Mouse (Mus musculus): ENCODE measurements around the gene Gne. TPM values are rescaled to one million over a fixed set of nuclear protein-coding genes. Genes with fewer than 3 reads are reported as not detected.

Gene Gne
- polyA plus RNA-seq, 1 experiment from 2014 or later, result 31.7 TPM

DNA sequence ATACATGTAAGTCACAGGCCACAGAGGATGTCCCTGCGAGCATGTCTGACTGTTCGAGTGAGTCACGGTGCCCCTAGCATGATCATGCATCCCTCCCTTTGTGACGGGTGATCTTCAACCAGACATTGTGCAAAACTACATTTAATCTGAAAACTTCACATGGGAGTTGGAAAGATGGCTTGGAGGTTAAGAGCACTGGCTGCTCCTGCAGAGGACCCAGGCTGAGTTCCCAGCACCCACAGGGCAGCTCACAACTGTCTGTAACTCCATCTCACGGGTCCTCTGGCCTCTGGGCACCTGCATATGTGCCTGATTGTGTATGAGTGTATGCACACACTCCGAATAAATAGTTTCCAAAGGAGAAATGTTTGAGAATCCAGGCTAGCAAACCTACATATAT is 59.7 kb downstream of the Gne start:
- H3K27ac ChIP-seq (replicated peaks), result no peak overlapping the region

DNA sequence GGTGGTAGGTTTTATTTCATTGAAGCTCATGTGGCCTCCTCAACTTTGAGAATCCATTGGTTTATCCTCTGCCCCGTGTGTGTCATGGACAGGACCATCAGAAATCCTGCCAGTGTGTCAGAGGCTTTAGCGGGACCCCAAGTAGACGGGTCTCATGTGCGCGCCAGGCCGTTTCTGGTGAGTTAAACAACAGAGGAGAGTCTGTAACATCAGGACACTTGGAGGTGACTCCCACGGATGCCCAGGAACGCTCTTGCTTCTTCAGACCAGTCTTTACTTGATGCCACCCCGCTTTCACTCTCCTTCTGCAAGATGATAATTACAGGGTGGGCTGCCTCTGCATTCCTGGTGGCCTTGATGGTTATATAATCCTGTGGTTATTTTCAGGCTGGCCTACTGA is 60.3 kb downstream of the Gne start:
- no peak overlapping the region for H3K4me2 ChIP-seq
- H3K27me3 ChIP-seq, result no peaks in the 10 kb centered on the region
- no peak overlapping the region for H3K9ac ChIP-seq
- no peak for ATAC-seq (ENCODE audit: insufficient read depth)
- H3K36me3 ChIP-seq (replicated peaks), result peaks cover 100% of the 10 kb centered on the region
- H3K9me3 ChIP-seq (replicated peaks), result no peaks in the 10 kb centered on the region
- H3K4me1 ChIP-seq (replicated peaks), result 0 out of 2 replicates have a peak, but pooled peaks cover 9% of the 10 kb centered on the region
- H3K27ac ChIP-seq (replicated peaks), result no peak overlapping the region
- H3K4me3 ChIP-seq (replicated peaks), result no peak overlapping the region
- WGBS (ENCODE audit: insufficient replicate concordance), result 89% methylated on average over 9 of the region's 9 CpGs

More for the DNA sequence above, 59.7 kb downstream of the Gne start:
- Histone ChIP-seq H3K9ac (no peak overlapping the region), H3K4me1 (replicated peaks) (peaks cover 11% of the 10 kb centered on the region; the same call in 1 of the 2 replicates), H3K27me3 (no peaks in the 10 kb centered on the region), H3K4me2 (no peak overlapping the region), H3K4me3 (replicated peaks) (no peak overlapping the region), H3K36me3 (replicated peaks) (peaks cover 100% of the 10 kb centered on the region), H3K9me3 (replicated peaks) (no peaks in the 10 kb centered on the region)
- WGBS (ENCODE audit: insufficient replicate concordance), result 88% methylated on average over 6 of the region's 6 CpGs
- ATAC-seq (ENCODE audit: insufficient read depth), result no peak

DNA sequence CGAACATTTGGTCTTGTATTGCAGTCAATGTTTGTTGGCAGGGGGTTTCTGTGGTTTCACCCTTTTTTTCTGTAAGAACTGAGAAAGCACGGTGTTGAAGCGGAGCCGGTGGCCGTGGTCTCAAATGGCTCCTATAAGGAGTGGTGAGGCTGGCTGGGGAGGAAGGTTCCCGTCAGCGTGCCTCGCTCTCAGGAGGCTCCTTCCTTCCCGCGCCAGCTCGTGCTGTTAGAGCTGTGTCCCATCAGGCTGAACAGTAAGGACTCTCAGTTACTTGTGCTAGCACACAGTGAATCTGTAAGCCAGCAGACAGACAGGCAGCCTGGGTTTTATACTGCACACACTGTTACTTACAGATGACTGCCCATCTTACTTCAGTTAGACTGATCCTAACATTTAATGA is 61.2 kb downstream of the Gne start:
- Histone ChIP-seq H3K9me3 (replicated peaks) (no peaks in the 10 kb centered on the region), H3K4me3 (replicated peaks) (no peak overlapping the region), H3K27me3 (no peaks in the 10 kb centered on the region), H3K9ac (no peak overlapping the region), H3K4me2 (no peak overlapping the region), H3K27ac (replicated peaks) (no peak overlapping the region), H3K36me3 (replicated peaks) (peaks cover 100% of the 10 kb centered on the region), H3K4me1 (replicated peaks) (0 out of 2 replicates have a peak, but pooled peaks cover 3% of the 10 kb centered on the region)
- WGBS (ENCODE audit: insufficient replicate concordance), result 83% methylated on average over 11 of the region's 11 CpGs
- ATAC-seq (ENCODE audit: insufficient read depth), result no peak

DNA sequence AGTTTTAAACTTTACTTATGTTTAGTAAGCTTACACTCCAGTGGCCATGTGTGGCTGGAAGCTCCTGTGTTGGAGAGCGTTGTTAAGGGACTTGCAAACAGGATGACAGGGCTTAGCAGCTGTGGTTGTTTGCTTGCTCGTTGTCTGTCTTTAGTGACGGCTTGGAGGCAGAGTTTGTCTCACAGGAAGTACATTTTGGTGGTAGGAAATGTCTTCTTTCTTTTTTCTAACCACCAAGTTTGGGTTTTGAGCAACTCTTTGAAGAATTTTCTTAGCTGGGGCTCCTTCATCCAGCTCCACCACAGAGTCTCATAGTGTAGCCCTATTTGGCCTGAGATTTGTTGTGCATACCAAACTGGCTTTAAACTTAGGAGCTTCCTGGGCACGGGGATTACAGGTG is 61.7 kb downstream of the Gne start:
- no peak overlapping the region for H3K4me3 ChIP-seq (replicated peaks)
- peaks cover 100% of the 10 kb centered on the region for H3K36me3 ChIP-seq (replicated peaks)
- H3K27me3 ChIP-seq, result no peaks in the 10 kb centered on the region
- 51% methylated on average over 4 of the region's 4 CpGs for WGBS (ENCODE audit: insufficient replicate concordance)
- H3K9me3 ChIP-seq (replicated peaks), result no peaks in the 10 kb centered on the region
- H3K27ac ChIP-seq (replicated peaks), result no peak overlapping the region
- H3K9ac ChIP-seq, result no peak overlapping the region
- no peak overlapping the region for H3K4me2 ChIP-seq
- no peak for ATAC-seq (ENCODE audit: insufficient read depth)
- 0 out of 2 replicates have a peak, but pooled peaks cover 3% of the 10 kb centered on the region for H3K4me1 ChIP-seq (replicated peaks)

DNA sequence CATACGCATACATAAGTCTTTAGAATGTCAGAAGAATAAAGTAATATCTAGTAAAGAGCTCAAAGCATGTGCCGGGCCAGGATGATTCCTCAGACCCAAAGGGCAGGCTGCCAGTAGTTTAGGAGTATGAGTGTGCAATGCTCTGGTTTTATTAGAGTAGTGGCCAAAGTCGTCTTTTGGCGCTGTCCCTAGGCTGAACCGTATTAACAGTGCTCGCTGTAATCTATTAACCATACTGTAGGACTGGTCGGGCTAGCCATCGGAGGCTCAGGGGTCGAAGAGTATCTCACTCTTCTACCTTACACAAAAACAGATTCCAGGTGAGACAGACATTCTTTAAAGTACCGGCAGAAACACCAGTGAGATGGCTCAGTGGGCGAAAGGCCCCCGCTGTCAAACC is 67.2 kb downstream of the Gne start:
- Histone ChIP-seq H3K4me3 (replicated peaks) (no peak overlapping the region), H3K9ac (no peak overlapping the region), H3K36me3 (replicated peaks) (peaks cover 77% of the 10 kb centered on the region), H3K9me3 (replicated peaks) (no peaks in the 10 kb centered on the region), H3K27ac (replicated peaks) (no peak overlapping the region), H3K27me3 (no peaks in the 10 kb centered on the region), H3K4me1 (replicated peaks) (peaks cover 43% of the 10 kb centered on the region), H3K4me2 (no peak overlapping the region)
- 85% methylated on average over 12 of the region's 12 CpGs for WGBS (ENCODE audit: insufficient replicate concordance)
- ATAC-seq (ENCODE audit: insufficient read depth), result no peak

DNA sequence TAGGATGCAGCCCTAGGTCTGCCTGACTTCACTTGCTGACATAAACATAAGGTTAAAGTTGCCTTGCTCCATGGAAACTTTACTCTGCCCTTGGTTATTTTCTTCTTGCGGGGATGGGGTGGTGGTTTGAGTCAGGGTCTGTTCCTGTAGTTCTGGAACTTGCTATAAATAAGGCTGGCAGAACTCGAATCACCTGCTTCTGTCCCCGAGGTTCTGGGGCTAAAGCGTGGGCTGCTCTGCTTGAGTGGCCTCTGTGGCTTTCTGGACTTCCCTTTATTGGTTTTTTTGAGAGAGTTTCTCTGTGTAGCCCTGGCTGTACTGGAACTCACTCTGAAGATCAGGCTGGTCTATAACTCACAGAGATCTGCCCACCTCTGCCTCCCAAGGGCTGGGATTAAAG is 67.9 kb downstream of the Gne start:
- ATAC-seq (ENCODE audit: insufficient read depth), result no peak
- H3K36me3 ChIP-seq (replicated peaks), result peaks cover 70% of the 10 kb centered on the region
- 0 out of 2 replicates have a peak overlapping the region, but pooled peaks have one; percentile 21 for H3K27ac ChIP-seq (replicated peaks)
- 38% methylated on average over 4 of the region's 4 CpGs for WGBS (ENCODE audit: insufficient replicate concordance)
- no peak overlapping the region for H3K9ac ChIP-seq
- H3K27me3 ChIP-seq, result no peaks in the 10 kb centered on the region
- H3K4me3 ChIP-seq (replicated peaks), result no peak overlapping the region; the same call in 1 of the 2 replicates
- H3K4me2 ChIP-seq, result no peak overlapping the region
- H3K4me1 ChIP-seq (replicated peaks), result peaks cover 48% of the 10 kb centered on the region
- H3K9me3 ChIP-seq (replicated peaks), result no peaks in the 10 kb centered on the region

DNA sequence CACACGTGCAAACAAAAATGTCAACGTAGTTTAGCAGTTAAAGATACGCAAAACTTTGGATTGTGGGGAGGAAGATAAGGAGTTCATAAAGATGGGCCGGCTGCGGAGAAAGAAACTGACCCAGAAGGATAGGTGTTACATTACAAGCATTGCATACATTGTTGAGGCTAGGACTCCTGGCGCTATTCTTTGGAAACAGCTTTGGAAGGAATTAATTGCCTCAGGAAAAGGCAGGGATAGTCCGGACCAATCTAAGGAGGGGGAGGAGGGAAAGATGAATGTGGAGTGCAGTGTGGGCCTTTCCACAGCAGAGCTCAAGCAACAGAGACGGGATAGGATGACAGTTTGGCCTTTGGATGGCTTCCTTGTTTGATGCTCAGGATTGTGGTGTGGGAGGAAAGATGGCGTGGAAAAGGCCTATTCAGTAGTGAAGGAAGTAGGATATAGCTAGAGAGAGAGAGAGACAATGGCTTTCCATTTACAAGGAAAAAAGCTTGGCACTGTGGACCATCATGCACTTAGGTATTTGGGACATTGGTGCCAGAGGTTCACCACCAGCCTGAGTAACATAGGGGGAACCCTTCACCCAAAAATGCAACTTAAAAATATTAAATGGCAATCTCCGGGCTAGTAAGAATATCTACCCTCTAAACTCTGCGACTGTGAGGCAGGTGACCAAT is 70.4 kb downstream of the Gne start:
- ATAC-seq (ENCODE audit: insufficient read depth), result no peak
- H3K9ac ChIP-seq, result peak overlapping the region; percentile 96
- peak overlapping the region; percentile 99 for H3K4me3 ChIP-seq (replicated peaks)
- 18% methylated on average over 11 of the region's 11 CpGs for WGBS (ENCODE audit: insufficient replicate concordance)
- peak overlapping the region; percentile 91 for H3K27ac ChIP-seq (replicated peaks)
- peaks cover 56% of the 10 kb centered on the region for H3K4me1 ChIP-seq (replicated peaks)
- H3K36me3 ChIP-seq (replicated peaks), result peaks cover 44% of the 10 kb centered on the region
- no peaks in the 10 kb centered on the region for H3K9me3 ChIP-seq (replicated peaks)
- H3K27me3 ChIP-seq, result no peaks in the 10 kb centered on the region
- H3K4me2 ChIP-seq, result peak overlapping the region; percentile 90

DNA sequence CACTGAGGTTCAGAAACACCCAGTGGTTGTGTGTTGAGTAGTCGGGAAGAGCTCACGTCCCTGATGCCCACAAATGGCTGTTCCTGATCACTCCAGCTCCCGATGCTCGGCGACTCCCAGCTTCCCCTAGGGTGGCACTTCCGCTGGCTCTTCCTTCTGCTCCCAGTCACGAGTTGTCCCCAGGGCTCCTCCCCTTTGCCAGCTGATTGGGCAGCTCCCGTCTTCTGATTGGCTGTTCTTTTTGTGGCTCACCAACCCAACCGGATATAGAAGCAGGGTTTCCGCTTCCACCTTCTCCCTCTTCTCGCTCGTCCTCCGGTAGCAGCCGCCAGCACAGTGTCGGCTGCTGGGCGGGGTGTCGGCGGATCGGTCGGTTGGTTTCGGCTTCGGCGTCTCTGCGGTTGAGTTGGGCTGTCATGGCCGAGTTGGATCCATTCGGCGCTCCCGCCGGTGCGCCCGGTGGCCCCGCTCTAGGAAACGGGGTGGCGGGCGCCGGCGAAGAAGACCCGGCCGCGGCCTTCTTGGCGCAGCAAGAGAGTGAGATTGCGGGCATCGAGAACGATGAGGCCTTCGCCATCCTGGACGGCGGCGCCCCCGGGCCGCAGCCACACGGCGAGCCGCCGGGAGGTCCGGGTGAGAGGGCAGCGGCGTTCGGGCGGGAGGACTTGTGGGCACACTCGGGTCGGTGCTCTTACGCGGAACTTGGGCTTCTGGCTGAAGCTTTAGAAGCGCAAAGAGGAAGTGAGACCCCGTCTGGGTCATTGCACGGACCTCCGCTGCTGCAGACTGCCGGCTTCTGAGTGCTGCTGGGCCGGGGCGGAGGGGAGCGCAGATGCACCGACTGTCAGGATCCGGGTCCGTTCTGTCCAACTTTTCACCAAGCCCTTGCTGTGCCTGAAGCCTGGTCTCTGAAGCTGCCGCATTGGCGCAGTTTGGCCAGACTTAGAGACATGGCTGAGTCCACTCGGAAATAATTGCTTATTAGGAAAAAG is 71.3 kb downstream of the Gne start:
- Histone ChIP-seq H3K9ac (peak overlapping the region; percentile 96), H3K4me3 (replicated peaks) (peak overlapping the region; percentile 99), H3K36me3 (replicated peaks) (peaks cover 39% of the 10 kb centered on the region), H3K4me1 (replicated peaks) (peaks cover 56% of the 10 kb centered on the region), H3K4me2 (peak overlapping the region; percentile 90), H3K9me3 (replicated peaks) (no peaks in the 10 kb centered on the region), H3K27me3 (no peaks in the 10 kb centered on the region), H3K27ac (replicated peaks) (peak overlapping the region; percentile 91)
- WGBS (ENCODE audit: insufficient replicate concordance), result under 1% methylated on average over 77 of the region's 77 CpGs
- peak; percentile 96 for ATAC-seq (ENCODE audit: insufficient read depth)

DNA sequence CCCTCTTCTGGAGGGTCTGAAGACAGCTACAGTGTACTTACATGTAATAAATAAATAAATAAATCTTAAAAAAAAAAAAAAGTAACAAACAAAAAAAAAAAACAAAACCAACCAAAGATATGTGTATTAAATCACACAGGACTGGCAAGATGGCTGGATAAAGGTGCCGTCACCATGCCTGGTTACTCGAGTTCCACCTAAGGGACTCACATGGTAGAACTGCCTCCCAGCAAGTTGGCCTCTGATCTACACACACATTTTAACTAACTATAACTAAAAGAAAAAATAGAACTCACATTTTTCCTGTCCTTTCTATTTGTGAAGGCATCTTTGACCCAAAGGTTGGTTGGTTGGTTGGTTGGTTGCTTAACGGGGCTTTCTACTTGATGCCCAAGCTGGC is 72.2 kb downstream of the Gne start:
- Histone ChIP-seq H3K9me3 (replicated peaks) (no peaks in the 10 kb centered on the region), H3K27ac (replicated peaks) (peak overlapping the region; percentile 91), H3K27me3 (no peaks in the 10 kb centered on the region), H3K9ac (peak overlapping the region; percentile 96), H3K4me1 (replicated peaks) (peaks cover 58% of the 10 kb centered on the region), H3K4me3 (replicated peaks) (peak overlapping the region; percentile 99), H3K36me3 (replicated peaks) (peaks cover 38% of the 10 kb centered on the region), H3K4me2 (peak overlapping the region; percentile 90)
- WGBS (ENCODE audit: insufficient replicate concordance), result 78% methylated on average over 3 of the region's 3 CpGs
- no peak for ATAC-seq (ENCODE audit: insufficient read depth)

DNA sequence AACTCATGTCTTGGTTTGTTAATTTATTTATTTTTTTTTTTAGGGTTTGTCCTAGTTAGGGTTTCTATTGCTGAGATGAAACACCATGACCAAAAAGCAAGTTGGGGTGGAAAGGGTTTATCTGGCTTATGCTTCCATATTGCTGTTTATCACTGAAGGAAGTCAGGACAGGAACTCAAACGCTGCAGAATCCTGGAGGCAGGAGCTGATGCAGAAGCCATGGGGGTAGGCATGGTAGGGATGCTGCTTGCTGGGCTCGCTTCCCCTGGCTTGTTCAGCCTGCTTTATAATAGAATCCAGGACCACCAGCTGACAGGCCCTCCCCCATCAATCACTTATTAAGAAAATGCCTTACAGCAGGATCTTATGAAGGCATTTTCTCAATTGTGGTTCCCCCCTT is 73.1 kb downstream of the Gne start:
- no peaks in the 10 kb centered on the region for H3K9me3 ChIP-seq (replicated peaks)
- H3K27ac ChIP-seq (replicated peaks), result no peak overlapping the region
- H3K36me3 ChIP-seq (replicated peaks), result peaks cover 29% of the 10 kb centered on the region
- no peaks in the 10 kb centered on the region for H3K27me3 ChIP-seq
- H3K4me1 ChIP-seq (replicated peaks), result peaks cover 50% of the 10 kb centered on the region
- H3K4me3 ChIP-seq (replicated peaks), result no peak overlapping the region
- H3K4me2 ChIP-seq, result no peak overlapping the region
- ATAC-seq (ENCODE audit: insufficient read depth), result no peak
- 41% methylated on average over 2 of the region's 2 CpGs for WGBS (ENCODE audit: insufficient replicate concordance)
- no peak overlapping the region for H3K9ac ChIP-seq

DNA sequence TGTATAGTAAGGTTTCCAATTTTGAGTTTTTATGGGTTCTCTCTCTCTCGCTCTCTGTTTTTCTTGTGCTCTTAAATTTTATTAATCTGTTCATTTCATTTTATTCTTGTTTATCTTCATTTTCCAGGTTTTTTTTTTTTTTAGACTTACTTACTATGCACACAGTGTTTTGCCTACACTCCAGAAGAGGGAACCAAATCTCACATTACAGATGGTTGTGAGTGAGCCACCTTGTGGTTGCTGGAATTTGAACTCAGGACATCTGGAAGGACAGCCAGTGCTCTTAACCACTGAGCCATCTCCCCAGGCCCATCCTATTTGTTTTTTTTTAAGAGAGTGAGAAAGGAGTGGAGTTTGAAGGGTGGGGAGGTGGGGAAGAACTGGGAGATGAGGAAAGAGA is 73.8 kb downstream of the Gne start:
- no peak overlapping the region for H3K4me2 ChIP-seq
- H3K36me3 ChIP-seq (replicated peaks), result peaks cover 21% of the 10 kb centered on the region
- no peak for ATAC-seq (ENCODE audit: insufficient read depth)
- 86% methylated on average over 1 of the region's 1 CpGs for WGBS (ENCODE audit: insufficient replicate concordance)
- H3K9me3 ChIP-seq (replicated peaks), result no peaks in the 10 kb centered on the region
- no peaks in the 10 kb centered on the region for H3K27me3 ChIP-seq
- H3K4me1 ChIP-seq (replicated peaks), result peaks cover 50% of the 10 kb centered on the region
- no peak overlapping the region for H3K27ac ChIP-seq (replicated peaks)
- H3K4me3 ChIP-seq (replicated peaks), result no peak overlapping the region
- H3K9ac ChIP-seq, result no peak overlapping the region
